Mouse (Mus musculus) stomach, embryonic 14.5 days (tissue): ENCODE measurements around the gene Bst1. TPM values are rescaled to one million over a fixed set of nuclear protein-coding genes. Genes with fewer than 3 reads are reported as not detected.

ENCODE experiments used
- ATAC-seq: fragments of 200-750 bp; cut with Nextera tagmentation; 2 replicates; pipeline ENCODE4 v1.8.0; 2017; ENCODE audit warnings: low read depth, moderate TSS enrichment; ENCODE audit not compliant: insufficient number of reproducible peaks, insufficient read depth, low FRiP score
- H3K27ac ChIP-seq: fragments of 300-500 bp; sonication (generic); 2 replicates; pipeline ENCODE4 v1.5.1; 2014; ENCODE audit warnings: mild to moderate bottlenecking, low read length, moderate library complexity, mixed read lengths
- H3K27me3 ChIP-seq: fragments of 300-500 bp; sonication (generic); 2 replicates; pipeline ENCODE4 v1.6.1; 2014; ENCODE audit warnings: low read length, control low read depth, mixed read lengths; ENCODE audit not compliant: control insufficient read depth, insufficient read depth
- H3K36me3 ChIP-seq: fragments of 300-500 bp; sonication (generic); 2 replicates; pipeline ENCODE4 v1.6.1; 2014; ENCODE audit warnings: mild to moderate bottlenecking, control low read depth, low read length, moderate library complexity, mixed read lengths; ENCODE audit not compliant: control insufficient read depth, insufficient read depth
- H3K4me1 ChIP-seq: fragments of 300-500 bp; sonication (generic); 2 replicates; pipeline ENCODE4 v1.6.1; 2014; ENCODE audit warnings: low read length, control low read depth, mixed read lengths; ENCODE audit not compliant: control insufficient read depth, insufficient read depth
- H3K4me2 ChIP-seq: fragments of 300-500 bp; sonication (generic); replicated peaks from 2 replicates; pipeline ENCODE4 v1.6.1; 2014; ENCODE audit warnings: low read depth, low read length, control low read depth
- H3K4me3 ChIP-seq: fragments of 300-500 bp; sonication (generic); 2 replicates; pipeline ENCODE4 v1.5.1; 2014; ENCODE audit warnings: low read depth, low read length, control low read depth
- H3K9ac ChIP-seq: fragments of 300-500 bp; sonication (generic); replicated peaks from 2 replicates; pipeline ENCODE4 v1.6.1; 2014; ENCODE audit warnings: low read depth, mild to moderate bottlenecking, control low read depth, low read length, moderate library complexity, mixed read lengths
- H3K9me3 ChIP-seq: fragments of 300-500 bp; sonication (generic); 2 replicates; pipeline ENCODE4 v1.6.1; 2016; ENCODE audit warnings: low read depth, low read length, control low read depth; ENCODE audit not compliant: control insufficient read depth
- WGBS: fragments of 180-500 bp; shearing (Covaris S2); extraction: QIAGEN DNeasy Blood & Tissue Kit; methylation state at CpG from one replicate; pipeline ENCODE4 v1.1.7; 2014; 5-methylcytosine and 5-hydroxymethylcytosine counted together
- polyA plus RNA-seq: library from polyadenylated mRNA; unstranded; fragments of >200 nt; fragmentation: Nextera tagmentation; extraction: Ambion mirVana; gene quantifications from 2 replicates; pipeline ENCODE4 v1.2.1, GENCODE M21; 2014

The Bst1 gene
- polyA plus RNA-seq, 1 experiment from 2014 or later = 0.19 TPM

GRCm38 (mm10) chr5:43783996-43784395 is 34.7 kb upstream of the Bst1 start:
- Histone ChIP-seq H3K27ac (no peak overlapping the region), H3K4me2 (no peak overlapping the region), H3K27me3 (no peaks in the 10 kb centered on the region), H3K36me3 (no peaks in the 10 kb centered on the region), H3K9me3 (no peaks in the 10 kb centered on the region), H3K4me3 (no peak overlapping the region), H3K9ac (no peak overlapping the region), H3K4me1 (peaks cover 7% of the 10 kb centered on the region)
- 81% methylated on average over 2 of the region's 2 CpGs for WGBS
- ATAC-seq = no peak

GRCm38 (mm10) chr5:43786607-43787006 is 32.1 kb upstream of the Bst1 start:
- Histone ChIP-seq H3K36me3 (no peaks in the 10 kb centered on the region), H3K9ac (no peak overlapping the region), H3K4me3 (no peak overlapping the region), H3K27me3 (no peaks in the 10 kb centered on the region), H3K27ac (no peak overlapping the region), H3K9me3 (no peaks in the 10 kb centered on the region), H3K4me2 (no peak overlapping the region), H3K4me1 (no peaks in the 10 kb centered on the region)
- ATAC-seq = no peak
- 90% methylated on average over 4 of the region's 4 CpGs for WGBS

DNA sequence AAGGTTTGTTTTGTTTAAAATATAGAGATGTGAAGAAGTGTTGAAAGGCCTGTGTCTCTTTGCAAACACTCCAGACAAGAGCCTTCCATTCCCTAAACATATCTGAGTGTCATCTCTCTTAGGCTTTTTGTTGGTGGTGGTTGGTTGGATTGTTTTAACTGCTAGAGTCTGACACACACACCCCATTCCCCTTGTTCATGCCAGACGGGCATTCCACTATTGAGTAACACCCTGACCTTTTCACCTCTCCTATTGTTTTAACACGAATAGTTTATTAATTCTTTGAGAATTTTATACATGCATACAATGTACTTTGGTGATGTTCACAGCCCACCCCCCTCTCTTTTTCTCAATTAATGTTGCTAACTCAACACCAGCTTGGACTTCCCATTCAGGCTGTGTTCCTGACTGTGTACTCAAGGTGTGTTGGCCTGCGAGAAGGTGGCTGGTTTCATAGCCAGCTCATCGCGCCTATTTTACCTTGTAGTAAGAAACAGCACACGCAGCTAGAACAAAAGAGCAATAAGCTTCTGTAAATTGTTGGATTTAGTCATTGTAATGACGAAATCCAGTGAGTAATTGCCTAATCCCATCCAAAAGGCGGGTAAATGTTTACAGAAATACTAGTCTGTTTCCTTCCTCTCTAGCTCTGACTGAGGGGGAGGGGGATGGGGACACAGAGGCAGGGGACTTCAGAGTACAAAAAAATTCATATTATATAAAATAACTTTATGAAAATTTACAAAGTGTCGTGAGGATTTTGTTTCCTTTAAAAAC is 30.5 kb upstream of the Bst1 start:
- Histone ChIP-seq H3K4me1 (no peaks in the 10 kb centered on the region), H3K4me2 (no peak overlapping the region), H3K27ac (no peak overlapping the region), H3K9me3 (no peaks in the 10 kb centered on the region), H3K36me3 (no peaks in the 10 kb centered on the region), H3K9ac (no peak overlapping the region), H3K27me3 (no peaks in the 10 kb centered on the region), H3K4me3 (no peak overlapping the region)
- ATAC-seq = no peak
- 61% methylated on average over 9 of the region's 9 CpGs for WGBS

DNA sequence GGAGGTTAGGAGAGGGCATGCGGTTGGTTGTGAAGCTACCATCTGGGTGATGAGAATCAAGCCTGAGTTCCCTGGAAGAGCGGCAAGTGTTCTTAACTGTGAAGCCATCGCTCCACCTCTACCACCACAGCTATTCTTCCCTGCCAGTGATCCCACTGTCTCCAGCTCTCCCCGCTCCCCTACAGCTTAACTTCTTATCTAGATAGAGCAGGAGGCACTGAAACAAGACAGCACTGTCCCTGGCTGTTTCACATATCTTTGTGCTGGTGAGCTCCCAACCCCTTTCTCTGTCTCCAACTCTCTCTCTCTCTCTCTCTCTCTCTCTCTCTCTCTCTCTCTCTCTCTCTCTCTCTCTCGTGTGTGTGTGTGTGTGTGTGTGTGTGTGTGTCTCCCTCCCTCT is 26.3 kb upstream of the Bst1 start:
- no peak for ATAC-seq
- Histone ChIP-seq H3K9me3 (no peaks in the 10 kb centered on the region), H3K36me3 (no peaks in the 10 kb centered on the region), H3K27ac (no peak overlapping the region), H3K4me2 (no peak overlapping the region), H3K9ac (no peak overlapping the region), H3K4me1 (no peaks in the 10 kb centered on the region), H3K27me3 (no peaks in the 10 kb centered on the region), H3K4me3 (no peak overlapping the region)
- WGBS = 79% methylated on average over 5 of the region's 5 CpGs

GRCm38 (mm10) chr5:43799530-43799929 is 19.2 kb upstream of the Bst1 start:
- Histone ChIP-seq H3K9ac (no peak overlapping the region), H3K4me1 (0 out of 2 replicates have a peak, but pooled peaks cover 2% of the 10 kb centered on the region), H3K4me3 (no peak overlapping the region), H3K4me2 (no peak overlapping the region), H3K27ac (no peak overlapping the region), H3K36me3 (no peaks in the 10 kb centered on the region), H3K27me3 (no peaks in the 10 kb centered on the region), H3K9me3 (no peaks in the 10 kb centered on the region)
- WGBS = 78% methylated on average over 5 of the region's 5 CpGs
- ATAC-seq = no peak

DNA sequence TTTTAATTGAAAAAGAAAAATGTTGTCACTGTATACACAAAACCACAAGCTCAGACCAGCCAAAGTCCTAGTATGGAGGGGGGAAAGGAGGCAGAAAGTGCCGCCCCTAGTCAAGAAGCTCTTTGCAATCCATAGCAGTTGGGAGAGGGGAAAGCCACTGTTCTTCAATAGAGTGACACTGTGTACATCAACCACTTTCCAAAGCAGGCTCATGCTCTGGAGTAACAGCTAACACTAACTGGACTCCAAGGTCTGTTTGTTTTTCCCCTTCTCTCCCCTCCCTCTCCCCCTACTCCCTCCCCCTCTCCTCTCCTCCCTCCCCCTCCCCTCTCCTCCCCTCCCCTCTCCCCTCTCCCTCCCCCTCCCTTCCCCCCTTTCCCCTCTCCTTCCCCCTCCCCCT is 18.0 kb upstream of the Bst1 start:
- Histone ChIP-seq H3K4me3 (no peak overlapping the region), H3K36me3 (no peaks in the 10 kb centered on the region), H3K27me3 (no peaks in the 10 kb centered on the region), H3K4me1 (0 out of 2 replicates have a peak, but pooled peaks cover 2% of the 10 kb centered on the region), H3K9ac (no peak overlapping the region), H3K9me3 (no peaks in the 10 kb centered on the region), H3K4me2 (no peak overlapping the region), H3K27ac (no peak overlapping the region)
- WGBS = 40% methylated on average over 1 of the region's 1 CpGs
- no peak for ATAC-seq

DNA sequence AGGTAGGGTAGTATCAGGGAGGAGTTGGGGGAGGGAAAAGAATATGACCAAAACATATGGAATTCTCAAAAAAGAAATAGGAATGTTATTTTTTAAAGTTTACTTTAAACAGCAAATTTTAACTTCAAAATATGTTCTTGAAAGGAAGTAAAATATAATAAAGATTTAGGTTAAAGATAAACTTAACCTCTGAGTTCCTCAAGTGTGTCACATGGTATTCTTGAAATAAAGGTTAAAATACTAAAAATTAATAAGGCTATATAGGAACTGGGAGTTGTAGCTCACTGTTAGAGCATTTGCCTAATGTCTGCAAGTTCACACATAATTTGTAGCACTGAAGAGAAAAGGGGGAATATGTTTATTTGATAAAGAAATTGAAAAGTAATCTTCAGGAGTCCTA is 17.4 kb upstream of the Bst1 start:
- H3K9ac ChIP-seq = no peak overlapping the region
- no peaks in the 10 kb centered on the region for H3K36me3 ChIP-seq
- H3K4me1 ChIP-seq = 0 out of 2 replicates have a peak, but pooled peaks cover 2% of the 10 kb centered on the region
- H3K27ac ChIP-seq = no peak overlapping the region
- no peak overlapping the region for H3K4me2 ChIP-seq
- H3K9me3 ChIP-seq = no peaks in the 10 kb centered on the region
- no peak for ATAC-seq
- H3K4me3 ChIP-seq = no peak overlapping the region
- no peaks in the 10 kb centered on the region for H3K27me3 ChIP-seq

- Histone ChIP-seq H3K36me3 (no peaks in the 10 kb centered on the region), H3K4me3 (no peak overlapping the region), H3K9me3 (no peaks in the 10 kb centered on the region), H3K9ac (no peak overlapping the region), H3K4me1 (0 out of 2 replicates have a peak, but pooled peaks cover 2% of the 10 kb centered on the region), H3K4me2 (no peak overlapping the region), H3K27me3 (no peaks in the 10 kb centered on the region), H3K27ac (no peak overlapping the region)
- 74% methylated on average over 4 of the region's 4 CpGs for WGBS
- ATAC-seq = no peak
Measured at GRCm38 (mm10) chr5:43801798-43802197, 16.9 kb upstream of the Bst1 start.

GRCm38 (mm10) chr5:43805401-43805800 is 13.3 kb upstream of the Bst1 start:
- H3K4me3 ChIP-seq = no peak overlapping the region
- 80% methylated on average over 2 of the region's 2 CpGs for WGBS
- H3K36me3 ChIP-seq = no peaks in the 10 kb centered on the region
- no peak for ATAC-seq
- no peaks in the 10 kb centered on the region for H3K9me3 ChIP-seq
- H3K27ac ChIP-seq = no peak overlapping the region
- H3K27me3 ChIP-seq = no peaks in the 10 kb centered on the region
- H3K9ac ChIP-seq = no peak overlapping the region
- no peak overlapping the region for H3K4me2 ChIP-seq
- H3K4me1 ChIP-seq = 0 out of 2 replicates have a peak, but pooled peaks cover 2% of the 10 kb centered on the region
